Mouse (Mus musculus): ENCODE results near the gene Epor.
A peak's percentile ranks its signal among the peaks of the same experiment; 100 is the strongest.

The Epor gene

GRCm38 (mm10) chr9:21936692-21937570, 26.4 kb downstream of the Epor start, which contains the start of gene Plppr2:
Gene Plppr2 (plus strand): TSS chr9:21937033.
- DNase-seq (ENCODE audit: low read depth, low spot score) = peak; percentile 80

- DNase-seq (ENCODE audit: low read depth, low spot score) = no peak
These were observed 27.7 kb downstream of the Epor start for GRCm38 (mm10) chr9:21935466-21936131.

- no peak for DNase-seq (ENCODE audit: low read depth, low spot score)
These were observed 29.3 kb downstream of the Epor start for GRCm38 (mm10) chr9:21934021-21934420.

- DNase-seq (ENCODE audit: low read depth, low spot score) = no peak
These were observed 30.7 kb downstream of the Epor start for GRCm38 (mm10) chr9:21932445-21933137.

GRCm38 (mm10) chr9:21932006-21932405, 31.3 kb downstream of the Epor start:
- DNase-seq (ENCODE audit: low read depth, low spot score) = no peak

- no peak for DNase-seq (ENCODE audit: low read depth, low spot score)
These were observed 34.1 kb downstream of the Epor start for GRCm38 (mm10) chr9:21929208-21929607.

GRCm38 (mm10) chr9:21927208-21927753, 36.0 kb downstream of the Epor start, which contains the start of the genes Ccdc159 and Tmem205:
Gene Ccdc159 (plus strand): TSS chr9:21927471.
Gene Tmem205 (minus strand): TSS chr9:21927556.
- DNase-seq (ENCODE audit: low read depth, low spot score) = peak; percentile 96

GRCm38 (mm10) chr9:21926784-21927183, 36.5 kb downstream of the Epor start:
- no peak for DNase-seq (ENCODE audit: low read depth, low spot score)

GRCm38 (mm10) chr9:21926155-21926554, 37.2 kb downstream of the Epor start:
- no peak for DNase-seq (ENCODE audit: low read depth, low spot score)

GRCm38 (mm10) chr9:21925506-21925905, 37.8 kb downstream of the Epor start:
- DNase-seq (ENCODE audit: low read depth, low spot score) = no peak

- DNase-seq (ENCODE audit: low read depth, low spot score) = no peak
These were observed 38.3 kb downstream of the Epor start for GRCm38 (mm10) chr9:21925034-21925433.

- peak; percentile 91 for DNase-seq (ENCODE audit: low read depth, low spot score)
These were observed 39.2 kb downstream of the Epor start for GRCm38 (mm10) chr9:21924099-21924493.

GRCm38 (mm10) chr9:21923490-21924098, 39.7 kb downstream of the Epor start:
- no peak for DNase-seq (ENCODE audit: low read depth, low spot score)

GRCm38 (mm10) chr9:21923036-21923435, 40.3 kb downstream of the Epor start:
- no peak for DNase-seq (ENCODE audit: low read depth, low spot score)

GRCm38 (mm10) chr9:21918692-21919384, 44.5 kb downstream of the Epor start:
- no peak for DNase-seq (ENCODE audit: low read depth, low spot score)

GRCm38 (mm10) chr9:21918035-21918592, 45.2 kb downstream of the Epor start, which contains the start of gene Rab3d:
Gene Rab3d (minus strand): TSS chr9:21918192.
- DNase-seq (ENCODE audit: low read depth, low spot score) = peak; percentile 92

- DNase-seq (ENCODE audit: low read depth, low spot score) = no peak
These were observed 45.7 kb downstream of the Epor start for GRCm38 (mm10) chr9:21917493-21918034.

GRCm38 (mm10) chr9:21916851-21917492, 46.3 kb downstream of the Epor start:
- DNase-seq (ENCODE audit: low read depth, low spot score) = no peak

- no peak for DNase-seq (ENCODE audit: low read depth, low spot score)
These were observed 53.7 kb downstream of the Epor start for GRCm38 (mm10) chr9:21909474-21910223.

All from skeletal muscle tissue, adult 2 months (tissue).